Mouse (Mus musculus) embryonic fibroblast, embryonic 13.5 days (primary cell): ENCODE results near the gene Zbtb48.

Experiments
- CTCF ChIP-seq: IDR thresholded peaks from 2 replicates; pipeline ENCODE4 v1.5.1; 2011; ENCODE audit warnings: mild to moderate bottlenecking, control low read depth, low read length, moderate library complexity, borderline replicate concordance; ENCODE audit not compliant: insufficient read depth
- POLR2A ChIP-seq: IDR thresholded peaks from 2 replicates; pipeline ENCODE4 v1.6.1; 2011; ENCODE audit warnings: low read depth, mild to moderate bottlenecking, control low read depth, low read length, moderate library complexity

- TF ChIP-seq CTCF (no peak), POLR2A (no peak)
These were observed 28.0 kb downstream of the Zbtb48 start for GRCm38 (mm10) chr4:151999481-151999880.
